Mouse (Mus musculus) midbrain, postnatal 0 days (tissue): ENCODE results near the gene Nkap. TPM values are rescaled to one million over a fixed set of nuclear protein-coding genes. Genes with fewer than 3 reads are reported as not detected.
"Not testable (repeated sequence)": the region's sequence is repeated elsewhere in the genome, so short reads cannot be mapped to it uniquely, and the experiment has no call there.

ENCODE experiments used
- ATAC-seq: fragments of 200-750 bp; cut with Nextera tagmentation; 2 replicates; pipeline ENCODE4 v1.8.0; 2017; ENCODE audit warnings: moderate number of reproducible peaks, mild to moderate bottlenecking, moderate TSS enrichment, moderate library complexity; ENCODE audit not compliant: low FRiP score
- DNase-seq: peaks from one replicate; pipeline ENCODE4 v3.0.0-alpha.2; 2015; ENCODE audit warnings: low spot score
- H3K27ac ChIP-seq: fragments of 300-500 bp; sonication (generic); 2 replicates; pipeline ENCODE4 v1.5.1; 2014; ENCODE audit warnings: low read depth, mild to moderate bottlenecking, low read length, mixed read lengths
- H3K27me3 ChIP-seq: fragments of 300-500 bp; sonication (generic); 2 replicates; pipeline ENCODE4 v1.6.1; 2014; ENCODE audit warnings: low read length, control low read depth, mixed read lengths; ENCODE audit not compliant: insufficient read depth
- H3K36me3 ChIP-seq: fragments of 300-500 bp; sonication (generic); 2 replicates; pipeline ENCODE4 v1.6.1; 2014; ENCODE audit warnings: low read length, control low read depth, mixed read lengths; ENCODE audit not compliant: insufficient read depth
- H3K4me1 ChIP-seq: fragments of 300-500 bp; sonication (generic); 2 replicates; pipeline ENCODE4 v1.6.1; 2014; ENCODE audit warnings: mild to moderate bottlenecking, control low read depth, antibody characterized with exemption, low read length, mixed read lengths; ENCODE audit not compliant: insufficient read depth
- H3K4me2 ChIP-seq: fragments of 300-500 bp; sonication (generic); 2 replicates; pipeline ENCODE4 v1.6.1; 2014; ENCODE audit warnings: low read depth, mild to moderate bottlenecking, low read length, mixed read lengths; ENCODE audit not compliant: poor library complexity, severe bottlenecking
- H3K4me3 ChIP-seq: fragments of 300-500 bp; sonication (generic); 2 replicates; pipeline ENCODE4 v1.5.1; 2014; ENCODE audit warnings: low read depth, mild to moderate bottlenecking, low read length, moderate library complexity
- H3K9ac ChIP-seq: fragments of 300-500 bp; sonication (generic); replicated peaks from 2 replicates; pipeline ENCODE4 v1.6.1; 2014; ENCODE audit warnings: mild to moderate bottlenecking, low read length, moderate library complexity, mixed read lengths; ENCODE audit not compliant: poor library complexity, severe bottlenecking
- H3K9me3 ChIP-seq: fragments of 300-500 bp; sonication (generic); 2 replicates; pipeline ENCODE4 v1.6.1; 2016; ENCODE audit warnings: low read length, control low read depth
- CTCF ChIP-seq: IDR thresholded peaks from 2 replicates; pipeline ENCODE4 v1.5.1; 2016; ENCODE audit warnings: antibody characterized with exemption, mild to moderate bottlenecking
- WGBS: fragments of 180-500 bp; shearing (Covaris S2); extraction: QIAGEN DNeasy Blood & Tissue Kit; methylation state at CpG from one replicate; pipeline ENCODE4 v1.1.7; 2014; 5-methylcytosine and 5-hydroxymethylcytosine counted together
- polyA plus RNA-seq: library from polyadenylated mRNA; unstranded; fragments of >200 nt; fragmentation: Nextera tagmentation; extraction: Ambion mirVana; gene quantifications from 2 replicates; pipeline ENCODE4 v1.2.1, GENCODE M21; 2015
- total RNA-seq: library from RNA; depleted of rRNA; stranded (reverse); fragments of >200 nt; gene quantifications from 2 replicates; pipeline ENCODE4 v1.2.3, GENCODE M21; 2014

Nkap gene
- total and polyA plus RNA-seq, 2 experiments from 2014 or later = 28.2 to 31.8 TPM

DNA sequence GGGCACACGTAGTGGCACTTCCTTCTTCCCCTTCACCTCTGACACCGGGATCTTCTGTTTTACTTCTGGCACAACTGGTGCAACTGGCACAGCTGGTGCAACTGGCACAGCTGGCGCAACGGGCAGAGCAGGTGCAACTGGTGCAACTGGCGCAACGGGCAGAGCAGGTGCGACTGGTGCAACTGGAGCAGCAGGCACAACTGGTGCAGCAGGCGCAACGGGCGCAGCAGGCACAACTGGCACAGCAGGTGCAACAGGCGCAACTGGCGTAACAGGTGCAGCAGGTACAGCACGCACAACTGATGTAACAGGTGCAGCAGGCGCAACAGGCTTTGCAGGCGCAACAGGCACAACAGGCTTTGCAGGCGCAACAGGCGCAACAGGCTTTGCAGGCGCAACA is 36.5 kb downstream of the Nkap start:
- Histone ChIP-seq H3K4me3 (no peak overlapping the region), H3K27me3 (no peaks in the 10 kb centered on the region), H3K36me3 (no peaks in the 10 kb centered on the region), H3K4me1 (no peaks in the 10 kb centered on the region), H3K27ac (no peak overlapping the region), H3K4me2 (no peak overlapping the region), H3K9me3 (no peaks in the 10 kb centered on the region), H3K9ac (no peak overlapping the region)
- WGBS = 78% methylated on average over 18 of the region's 18 CpGs
- ATAC-seq = no peak
- no peak for DNase-seq
- no peak for TF ChIP-seq CTCF

DNA sequence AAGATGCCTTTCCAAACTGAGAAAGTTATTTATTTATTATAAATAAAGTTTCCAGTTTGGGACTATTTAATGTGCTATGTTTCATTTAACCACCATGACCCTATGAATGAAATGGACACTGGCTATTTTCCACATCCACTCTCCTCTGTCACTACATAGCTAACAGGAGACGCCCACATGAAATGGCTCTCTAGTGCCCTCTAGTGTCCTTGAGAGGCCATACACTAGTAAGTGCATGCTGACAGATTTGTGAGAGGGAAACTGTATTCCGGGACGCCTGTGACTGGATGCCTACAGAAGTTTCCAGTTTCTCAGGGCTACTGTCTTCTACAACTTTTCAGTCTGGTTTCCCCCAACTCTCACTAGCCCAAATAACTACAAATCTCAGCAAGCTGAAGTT is 40.5 kb downstream of the Nkap start:
- Histone ChIP-seq H3K4me2 (no peak overlapping the region), H3K4me3 (no peak overlapping the region), H3K4me1 (no peaks in the 10 kb centered on the region), H3K9me3 (no peaks in the 10 kb centered on the region), H3K27ac (no peak overlapping the region), H3K27me3 (no peaks in the 10 kb centered on the region), H3K36me3 (no peaks in the 10 kb centered on the region), H3K9ac (no peak overlapping the region)
- ATAC-seq (no peak), DNase-seq (peak; percentile 54)
- TF ChIP-seq CTCF = peak; percentile 73
- 31% methylated on average over 3 of the region's 3 CpGs for WGBS

DNA sequence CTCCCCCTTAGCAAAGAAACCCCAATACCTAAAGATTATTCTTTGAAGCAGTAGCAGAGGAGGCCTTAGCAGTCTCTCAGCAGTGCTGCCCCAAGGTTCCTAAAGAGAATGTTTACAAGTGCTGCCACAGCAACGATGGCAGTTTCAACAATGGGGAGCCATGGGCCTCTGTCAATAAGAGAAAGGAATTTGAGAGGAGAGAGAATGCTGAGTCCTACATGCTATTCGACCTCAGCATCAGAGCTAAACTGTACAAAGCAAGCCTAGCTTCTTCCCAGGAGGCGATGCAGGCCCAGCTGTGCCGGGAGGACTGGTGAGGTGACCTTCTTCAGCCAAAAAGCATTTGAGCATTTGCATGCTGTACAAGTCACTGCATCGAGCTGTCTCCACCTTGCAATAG is 42.1 kb downstream of the Nkap start, which contains the start of gene Akap14:
Akap14 (minus strand) TSS at position 101 of the 400 bp plus-strand sequence.
- no peaks in the 10 kb centered on the region for H3K27me3 ChIP-seq
- H3K36me3 ChIP-seq = no peaks in the 10 kb centered on the region
- no peak within 1 kb of the TSS for H3K27ac ChIP-seq
- 44% methylated on average over 5 of the region's 5 CpGs for WGBS
- no peak within 1 kb of the TSS for H3K9ac ChIP-seq
- H3K4me1 ChIP-seq = no peaks in the 10 kb centered on the region
- no peak for DNase-seq
- H3K4me2 ChIP-seq = no peak within 1 kb of the TSS
- ATAC-seq = no peak
- no peak for TF ChIP-seq CTCF
- H3K4me3 ChIP-seq = no peak within 1 kb of the TSS
- no peaks in the 10 kb centered on the region for H3K9me3 ChIP-seq

DNA sequence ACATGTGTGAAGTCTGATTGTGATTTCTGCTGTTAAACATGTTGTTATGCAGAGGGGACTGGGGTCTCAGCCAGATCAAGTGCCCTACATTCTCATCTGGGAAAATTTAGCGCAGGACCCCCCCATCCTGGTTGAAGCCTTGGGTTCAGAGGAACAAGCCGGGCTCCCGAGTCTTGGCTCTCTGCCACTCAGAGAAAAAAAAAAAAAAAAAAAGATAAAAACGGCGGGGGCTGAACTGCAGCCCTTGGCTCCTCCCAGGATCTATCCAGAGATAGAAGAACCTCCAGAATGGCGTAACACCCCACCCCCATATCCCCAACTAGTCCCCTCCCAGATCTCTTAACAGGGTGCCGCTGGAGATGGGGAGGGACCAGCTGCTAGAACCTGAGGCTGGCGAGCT is 57.8 kb downstream of the Nkap start:
- H3K9me3 ChIP-seq, H3K27me3 ChIP-seq, H3K9ac ChIP-seq, H3K27ac ChIP-seq, H3K4me2 ChIP-seq, DNase-seq, H3K4me3 ChIP-seq, ATAC-seq, H3K4me1 ChIP-seq, H3K36me3 ChIP-seq: not testable (repeated sequence)
- 74% methylated on average over 6 of the region's 8 CpGs for WGBS

DNA sequence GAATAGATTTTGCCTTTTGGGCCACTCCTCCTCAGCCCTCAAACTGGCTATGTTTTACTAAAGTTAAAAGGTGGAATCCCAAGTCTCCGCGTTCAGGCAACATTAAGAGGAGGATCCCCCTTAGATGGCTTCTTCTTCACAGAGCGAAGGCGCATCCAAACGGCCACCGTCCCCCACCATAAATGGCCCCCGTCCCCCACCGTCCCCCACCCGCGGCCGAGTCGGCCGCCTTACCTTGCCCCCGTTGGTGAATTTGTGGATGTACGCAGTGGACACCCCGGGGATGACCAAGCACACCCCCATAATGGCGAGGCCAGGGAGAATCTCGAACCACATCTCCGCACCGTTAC is 64.1 kb downstream of the Nkap start:
- TF ChIP-seq CTCF = no peak
- H3K4me2 ChIP-seq = peak overlapping the region; percentile 51
- H3K4me3 ChIP-seq = peak overlapping the region; percentile 43
- no peaks in the 10 kb centered on the region for H3K9me3 ChIP-seq
- H3K27ac ChIP-seq = peak overlapping the region; percentile 73
- H3K27me3 ChIP-seq = no peaks in the 10 kb centered on the region
- no peaks in the 10 kb centered on the region for H3K36me3 ChIP-seq
- ATAC-seq (peak; percentile 75), DNase-seq (no peak)
- H3K4me1 ChIP-seq = no peaks in the 10 kb centered on the region
- WGBS = 26% methylated on average over 20 of the region's 20 CpGs
- peak overlapping the region; percentile 60 for H3K9ac ChIP-seq

DNA sequence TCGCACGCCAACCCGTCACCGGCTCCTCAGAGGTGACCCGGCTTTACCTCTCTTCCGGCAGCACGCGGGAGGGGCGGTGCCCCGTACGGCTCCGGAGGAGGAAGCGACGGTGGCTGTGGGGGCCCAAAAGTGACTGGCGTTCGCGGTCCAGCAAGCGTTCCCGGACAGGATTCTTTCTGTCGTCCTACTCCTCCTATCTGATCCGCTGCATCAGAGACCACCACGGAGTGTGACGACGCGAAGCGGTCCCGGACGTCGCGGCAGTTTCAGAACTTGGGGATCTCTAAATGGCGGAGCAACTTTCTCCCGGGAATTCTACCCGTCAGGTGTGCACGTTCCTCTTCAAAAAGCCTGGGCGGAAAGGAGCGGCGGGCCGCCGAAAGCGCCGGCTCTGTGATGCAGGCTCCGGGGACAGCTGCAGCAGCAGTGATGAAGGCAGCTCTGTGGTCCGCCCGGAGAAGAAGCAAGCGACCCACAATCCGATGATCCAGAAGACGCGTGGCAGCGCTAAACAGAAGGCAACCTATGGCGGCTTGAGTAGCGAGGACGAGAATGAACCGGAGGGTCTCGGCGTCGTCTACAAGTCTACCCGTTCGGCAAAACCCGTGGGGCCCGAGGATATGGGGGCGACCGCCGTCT is 64.6 kb downstream of the Nkap start, which contains the start of the genes Ndufa1 and Rnf113a1:
Ndufa1 (minus strand) TSS at position 59 of the 639 bp plus-strand sequence.
Rnf113a1 (plus strand) TSS at position 141 of the 639 bp plus-strand sequence.
- no peaks in the 10 kb centered on the region for H3K4me1 ChIP-seq
- DNase-seq (peak; percentile 83), ATAC-seq (peak; percentile 91)
- no peaks in the 10 kb centered on the region for H3K9me3 ChIP-seq
- TF ChIP-seq CTCF = no peak
- whole genome bisulfite sequencing = 28% methylated on average over 62 of the region's 63 CpGs
- H3K4me2 ChIP-seq = peak within 1 kb of the TSS; percentile 51
- H3K4me3 ChIP-seq = peak within 1 kb of the TSS; percentile 43
- peak within 1 kb of the TSS; percentile 73 for H3K27ac ChIP-seq
- H3K9ac ChIP-seq = peak within 1 kb of the TSS; percentile 60
- H3K27me3 ChIP-seq = no peaks in the 10 kb centered on the region
- no peaks in the 10 kb centered on the region for H3K36me3 ChIP-seq
